8 mouse cellular contexts compared by ENCODE assay signal in the genomic region with DNA sequence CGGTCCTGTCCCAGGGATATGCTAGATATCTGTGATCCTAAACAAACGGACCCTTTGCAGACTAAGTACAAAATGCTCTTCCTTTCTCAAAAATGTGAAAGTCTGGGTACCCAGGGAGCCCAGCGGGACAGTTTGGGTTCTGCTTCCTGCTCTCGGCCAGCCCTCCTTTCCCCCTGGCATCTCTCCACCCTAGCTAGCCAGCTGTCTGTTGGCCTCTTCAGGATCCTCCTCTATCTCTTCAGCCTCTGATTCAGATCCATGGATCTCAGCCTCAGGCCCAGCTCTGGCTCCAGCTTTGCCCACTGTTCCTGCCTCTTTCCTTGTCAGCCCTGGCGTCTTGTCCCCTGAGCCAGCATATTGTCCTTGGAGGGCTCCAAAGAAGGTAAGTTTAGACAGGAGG. TPM values are rescaled to one million over a fixed set of nuclear protein-coding genes. Genes with fewer than 3 reads are reported as not detected.
DNase-seq lines count a peak whose midpoint lies in the region; ATAC-seq and TF ChIP-seq lines count a peak whose summit lies in the region.

No protein-coding gene starts in this region.

- H3K4me2 ChIP-seq in lung, embryonic 14.5 days: peak overlapping the region; percentile 70
- peak overlapping the region; percentile 71 for H3K4me2 ChIP-seq in hindbrain, embryonic 13.5 days
- peak overlapping the region; percentile 71 for H3K4me2 ChIP-seq in neural tube, embryonic 14.5 days (ENCODE audit: low read depth, low read length)

- H3K27me3 ChIP-seq in lung, embryonic 14.5 days (ENCODE audit: insufficient read depth, low read length): no peaks in the 10 kb centered on the region
- H3K27me3 ChIP-seq in hindbrain, embryonic 13.5 days: no peaks in the 10 kb centered on the region
- H3K27me3 ChIP-seq in neural tube, embryonic 14.5 days (ENCODE audit: control insufficient read depth, insufficient read depth, low read length): no peaks in the 10 kb centered on the region

- no peak for ATAC-seq in cerebellum, adult (ENCODE audit: insufficient number of reproducible peaks, low FRiP score, low TSS enrichment)
- ATAC-seq in lung, embryonic 14.5 days (ENCODE audit: insufficient read depth): no peak
- no peak for ATAC-seq in hindbrain, embryonic 13.5 days (ENCODE audit: low FRiP score)
- ATAC-seq in neural tube, embryonic 14.5 days (ENCODE audit: low read depth): no peak

- H3K9me3 ChIP-seq in lung, embryonic 14.5 days (ENCODE audit: low read depth, low read length): no peaks in the 10 kb centered on the region
- H3K9me3 ChIP-seq in hindbrain, embryonic 13.5 days: no peaks in the 10 kb centered on the region
- H3K9me3 ChIP-seq in neural tube, embryonic 14.5 days (ENCODE audit: control insufficient read depth, low read length): no peaks in the 10 kb centered on the region

- peak overlapping the region; percentile 67; the same call in 1 of the 2 replicates for H3K27ac ChIP-seq in lung, embryonic 14.5 days (ENCODE audit: low read depth)
- H3K27ac ChIP-seq in hindbrain, embryonic 13.5 days: peak overlapping the region; percentile 9; the same call in 1 of the 2 replicates
- no peak overlapping the region for H3K27ac ChIP-seq in neural tube, embryonic 14.5 days (ENCODE audit: low read depth, low read length)

- H3K4me1 ChIP-seq in lung, embryonic 14.5 days (ENCODE audit: insufficient read depth): peaks cover 27% of the 10 kb centered on the region
- H3K4me1 ChIP-seq in lung, adult 2 months (ENCODE audit: control insufficient read depth, insufficient read depth, low read length): peaks cover 12% of the 10 kb centered on the region
- peaks cover 48% of the 10 kb centered on the region for H3K4me1 ChIP-seq in hindbrain, embryonic 13.5 days (replicated peaks)
- H3K4me1 ChIP-seq in neural tube, embryonic 14.5 days (ENCODE audit: control insufficient read depth, insufficient read depth, low read length): peaks cover 17% of the 10 kb centered on the region

- H3K9ac ChIP-seq in lung, embryonic 14.5 days: peak overlapping the region; percentile 40
- H3K9ac ChIP-seq in hindbrain, embryonic 13.5 days: 0 out of 2 replicates have a peak overlapping the region, but pooled peaks have one; percentile 84
- H3K9ac ChIP-seq in neural tube, embryonic 14.5 days (replicated peaks; ENCODE audit: low read depth, low read length): no peak overlapping the region

- no peak for TF ChIP-seq CTCF in lung, embryonic 14.5 days (IDR thresholded peaks at IDR 0.05; ENCODE audit: low read depth)
- no peak for TF ChIP-seq CTCF in lung, adult 2 months (IDR thresholded peaks at IDR 0.05; ENCODE audit: insufficient read depth, low read length)

- peak; percentile 59 to 60 for DNase-seq in cerebellum, adult 18-20 months
- no peak for DNase-seq in lung, embryonic 14.5 days
- no peak for DNase-seq in lung, adult 2 months
- DNase-seq in right cerebral cortex, postnatal 36 days (ENCODE audit: low spot score in 2 of 2): no peak
- DNase-seq in thymus, postnatal 0 days (ENCODE audit: low spot score): no peak

- H3K36me3 ChIP-seq in lung, embryonic 14.5 days (ENCODE audit: insufficient read depth): 0 out of 2 replicates have a peak, but pooled peaks cover 4% of the 10 kb centered on the region
- H3K36me3 ChIP-seq in hindbrain, embryonic 13.5 days: no peaks in the 10 kb centered on the region
- H3K36me3 ChIP-seq in neural tube, embryonic 14.5 days (ENCODE audit: control insufficient read depth, insufficient read depth, low read length): no peaks in the 10 kb centered on the region

- TF ChIP-seq POLR2A in lung, adult 2 months (IDR thresholded peaks at IDR 0.05; ENCODE audit: borderline replicate concordance, extremely low read depth, low read depth, low read length): no peak

- WGBS in lung, embryonic 14.5 days: 60% methylated on average over 5 of the region's 5 CpGs
- 42% methylated on average over 5 of the region's 5 CpGs for WGBS in lung, adult 2 months
- 81% methylated on average over 5 of the region's 5 CpGs for WGBS in hindbrain, embryonic 13.5 days
- 80% methylated on average over 5 of the region's 5 CpGs for WGBS in neural tube, embryonic 14.5 days

- peak overlapping the region; percentile 43 for H3K4me3 ChIP-seq in lung, embryonic 14.5 days (ENCODE audit: low read depth, low read length)
- H3K4me3 ChIP-seq in lung, adult 2 months (replicated peaks; ENCODE audit: extremely low read depth, low read depth, low read length): no peak overlapping the region
- H3K4me3 ChIP-seq in hindbrain, embryonic 13.5 days: peak overlapping the region; percentile 49; the same call in 1 of the 2 replicates
- no peak overlapping the region for H3K4me3 ChIP-seq in neural tube, embryonic 14.5 days (ENCODE audit: low read depth, low read length)

RNA-seq across cellular contexts. Expression of gene Mamstr, which starts 2.3 kb away (rescaled TPM):
- 8.1 and 9.2 TPM in 2 replicates for polyA plus RNA-seq in lung, embryonic 14.5 days (2014; fragmentation: Nextera tagmentation; extraction: Ambion mirVana)
- polyA plus RNA-seq in lung, adult 2 months (2012; rRNA removed): 8.6 and 13.2 TPM in 2 replicates
- 3.4 and 4.0 TPM in 2 replicates for polyA plus RNA-seq in hindbrain, embryonic 13.5 days (2015; fragmentation: Nextera tagmentation; extraction: Ambion mirVana)
- polyA plus RNA-seq in neural tube, embryonic 14.5 days (2014; fragmentation: Nextera tagmentation; extraction: Ambion mirVana): 2.6 and 3.0 TPM in 2 replicates
- polyA plus RNA-seq in thymus, postnatal 0 days (2015; fragmentation: Nextera tagmentation; extraction: Ambion mirVana): 1.6 and 1.9 TPM in 2 replicates

RNA-seq across cellular contexts. Expression of gene Rasip1, which starts 14.8 kb away (rescaled TPM):
- polyA plus RNA-seq in lung, embryonic 14.5 days (2014; fragmentation: Nextera tagmentation; extraction: Ambion mirVana): 29.4 and 35.3 TPM in 2 replicates
- 139 and 181 TPM in 2 replicates for polyA plus RNA-seq in lung, adult 2 months (2012; rRNA removed)
- 12.0 and 12.7 TPM in 2 replicates for polyA plus RNA-seq in hindbrain, embryonic 13.5 days (2015; fragmentation: Nextera tagmentation; extraction: Ambion mirVana)
- polyA plus RNA-seq in neural tube, embryonic 14.5 days (2014; fragmentation: Nextera tagmentation; extraction: Ambion mirVana): 12.8 and 14.2 TPM in 2 replicates
- 2.9 and 4.4 TPM in 2 replicates for polyA plus RNA-seq in thymus, postnatal 0 days (2015; fragmentation: Nextera tagmentation; extraction: Ambion mirVana)

RNA-seq across cellular contexts. Expression of gene Izumo1, which starts 20.5 kb away (rescaled TPM):
- 0.28 and 0.35 TPM in 2 replicates for polyA plus RNA-seq in lung, embryonic 14.5 days (2014; fragmentation: Nextera tagmentation; extraction: Ambion mirVana)
- polyA plus RNA-seq in lung, adult 2 months (2012; rRNA removed): 1.7 and 2.0 TPM in 2 replicates
- 0.18 TPM in 1 of 2 replicates, not detected in the other for polyA plus RNA-seq in hindbrain, embryonic 13.5 days (2015; fragmentation: Nextera tagmentation; extraction: Ambion mirVana)
- not detected in 2 replicates for polyA plus RNA-seq in neural tube, embryonic 14.5 days (2014; fragmentation: Nextera tagmentation; extraction: Ambion mirVana)
- polyA plus RNA-seq in thymus, postnatal 0 days (2015; fragmentation: Nextera tagmentation; extraction: Ambion mirVana): 0.08 and 0.16 TPM in 2 replicates

RNA-seq across cellular contexts. Expression of gene Fut2, which starts 24.1 kb away (rescaled TPM):
- 0.22 and 0.75 TPM in 2 replicates for polyA plus RNA-seq in lung, embryonic 14.5 days (2014; fragmentation: Nextera tagmentation; extraction: Ambion mirVana)
- polyA plus RNA-seq in lung, adult 2 months (2012; rRNA removed): 1.0 and 4.1 TPM in 2 replicates
- polyA plus RNA-seq in hindbrain, embryonic 13.5 days (2015; fragmentation: Nextera tagmentation; extraction: Ambion mirVana): 0.09 and 0.38 TPM in 2 replicates
- 0.15 and 0.51 TPM in 2 replicates for polyA plus RNA-seq in neural tube, embryonic 14.5 days (2014; fragmentation: Nextera tagmentation; extraction: Ambion mirVana)
- polyA plus RNA-seq in thymus, postnatal 0 days (2015; fragmentation: Nextera tagmentation; extraction: Ambion mirVana): 0.44 and 0.52 TPM in 2 replicates

RNA-seq across cellular contexts. Expression of gene Fut1, which starts 25.0 kb away (rescaled TPM):
- 0.13 and 0.58 TPM in 2 replicates for polyA plus RNA-seq in lung, embryonic 14.5 days (2014; fragmentation: Nextera tagmentation; extraction: Ambion mirVana)
- polyA plus RNA-seq in lung, adult 2 months (2012; rRNA removed): 0.78 TPM in 1 of 2 replicates, not detected in the other
- 0.06 TPM in 1 of 2 replicates, not detected in the other for polyA plus RNA-seq in hindbrain, embryonic 13.5 days (2015; fragmentation: Nextera tagmentation; extraction: Ambion mirVana)
- not detected in 2 replicates for polyA plus RNA-seq in neural tube, embryonic 14.5 days (2014; fragmentation: Nextera tagmentation; extraction: Ambion mirVana)
- polyA plus RNA-seq in thymus, postnatal 0 days (2015; fragmentation: Nextera tagmentation; extraction: Ambion mirVana): 1.4 and 3.2 TPM in 2 replicates

Comparison
In these comparisons a context has a peak if more than half of its experiments do, and no peak if none do; other contexts are left out.
1. H3K4me3 ChIP-seq: peak in lung, embryonic 14.5 days (single experiment) and hindbrain, embryonic 13.5 days (single experiment); none in lung, adult 2 months (single experiment) and neural tube, embryonic 14.5 days (single experiment).
2. DNase-seq: peak in cerebellum, adult 18-20 months (2 of 2); none in lung, embryonic 14.5 days (single experiment), lung, adult 2 months (single experiment), right cerebral cortex, postnatal 36 days (0 of 2) and thymus, postnatal 0 days (single experiment).
3. Peak in every context shown above with its lines, with median percentiles within 50 percentile points of each other: H3K4me2 ChIP-seq.